Mouse (Mus musculus): Measurements from ENCODE around the gene Tet3.

Gene Tet3

GRCm38 (mm10) chr6:83459034-83459644 is at the start of gene Tet3:
TSS of gene Tet3 (minus strand) at chr6:83459084.
- DNase-seq: no peak

DNA sequence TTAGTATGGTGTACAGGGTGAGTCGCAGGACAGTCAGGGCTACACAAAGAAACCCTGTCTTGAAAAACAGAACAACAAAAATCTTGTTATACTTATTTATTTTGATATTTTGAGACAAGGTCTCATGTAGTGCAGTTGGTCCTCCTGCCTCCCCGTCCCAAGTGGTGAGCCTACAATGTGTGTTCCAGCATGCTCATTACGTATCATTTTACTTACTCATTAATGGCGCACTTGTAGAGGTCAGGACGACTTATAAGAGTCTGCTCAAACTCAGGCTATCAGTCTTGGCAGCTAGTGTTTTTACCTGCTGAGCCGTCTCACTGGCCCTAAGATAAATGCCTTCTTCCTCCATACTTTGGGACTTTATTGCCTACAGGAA is 48.3 kb upstream of the Tet3 start:
- DNase-seq: no peak

DNA sequence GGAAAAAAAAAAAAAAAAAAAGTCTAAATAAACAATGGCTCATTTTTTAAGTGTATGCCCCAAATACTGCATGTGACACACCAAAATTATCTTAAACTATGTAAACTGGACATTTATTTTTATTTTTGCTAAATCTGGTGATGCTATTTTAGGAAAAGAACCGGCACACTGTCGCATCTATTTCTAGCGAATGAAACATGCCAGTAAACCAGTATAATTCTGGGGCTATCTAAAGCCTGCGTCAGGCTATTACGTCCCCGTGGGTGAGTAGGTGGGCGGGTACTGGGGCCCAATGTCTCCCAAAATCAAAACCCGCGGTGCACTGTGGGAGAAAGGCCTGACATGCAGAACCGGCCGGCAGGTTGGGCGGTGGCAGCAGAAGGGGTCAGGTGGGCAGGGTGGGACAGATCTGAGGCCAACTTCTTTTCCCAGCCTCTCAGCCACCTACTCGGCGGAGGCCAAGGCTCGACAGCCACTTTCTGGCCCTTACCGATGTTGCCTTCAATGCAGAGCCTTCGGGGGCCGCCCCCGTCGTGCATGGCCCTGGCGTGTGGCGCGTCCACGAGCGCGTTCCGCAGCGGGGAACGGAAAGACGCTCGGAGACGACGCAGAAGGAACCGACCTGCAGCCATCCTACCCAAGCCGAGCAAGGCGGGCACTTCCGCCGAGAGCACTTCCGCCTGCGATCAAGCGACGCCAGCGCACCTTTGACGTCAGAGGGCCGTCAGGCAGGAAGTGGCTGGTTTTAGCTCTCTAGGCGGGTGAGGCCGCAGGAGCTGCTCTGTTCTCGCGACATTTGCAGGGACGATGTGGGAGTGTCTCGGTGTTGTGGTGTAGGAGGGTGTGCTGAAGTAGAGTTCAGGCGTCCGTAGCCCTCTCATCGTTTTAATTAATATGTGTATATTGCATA is 47.6 kb upstream of the Tet3 start, which contains the start of gene Dguok:
TSS of gene Dguok (minus strand) at position 712 of the 910 bp plus-strand sequence.
- peak; percentile 97 for DNase-seq

GRCm38 (mm10) chr6:83505554-83505953 is 46.7 kb upstream of the Tet3 start:
- DNase-seq: no peak

DNA sequence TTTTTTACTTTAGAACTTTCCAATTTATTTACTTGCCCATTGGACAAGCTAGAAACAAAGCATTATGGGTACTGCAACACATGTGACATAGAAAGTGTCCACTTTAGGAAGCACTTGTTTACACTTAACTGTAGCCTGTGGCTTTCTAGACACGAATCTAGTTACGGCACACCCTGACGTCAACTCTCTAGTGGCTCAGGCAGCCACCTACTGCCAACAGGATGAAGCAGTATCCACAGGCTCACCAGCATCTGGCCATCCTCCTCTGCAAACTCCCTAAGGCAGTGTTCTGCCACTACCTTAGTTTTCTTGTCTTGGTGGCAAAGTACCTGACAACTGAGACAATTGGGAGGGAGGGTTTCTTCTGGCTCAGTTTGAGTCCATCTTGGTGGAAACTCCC is 44.5 kb upstream of the Tet3 start:
- no peak for DNase-seq

DNA sequence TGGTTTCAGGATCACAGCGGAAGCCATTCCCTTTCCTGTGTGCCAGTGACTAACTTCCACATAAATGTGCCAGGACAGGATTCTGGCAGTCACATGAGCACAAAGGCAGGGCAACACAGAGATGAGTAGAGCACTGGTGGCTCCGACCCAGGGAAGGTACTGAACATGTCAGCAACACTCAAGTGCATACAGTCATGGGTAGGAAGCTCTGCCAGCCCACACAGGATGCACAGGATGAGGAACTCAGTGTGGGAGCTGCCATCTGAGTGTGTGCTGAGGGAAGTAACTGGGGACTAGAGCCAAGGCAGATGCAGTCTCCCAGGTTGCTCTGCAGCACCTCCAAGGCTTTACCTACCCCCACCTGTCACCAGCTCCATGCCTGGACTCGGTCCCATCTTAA is 43.8 kb upstream of the Tet3 start:
- no peak for DNase-seq

DNA sequence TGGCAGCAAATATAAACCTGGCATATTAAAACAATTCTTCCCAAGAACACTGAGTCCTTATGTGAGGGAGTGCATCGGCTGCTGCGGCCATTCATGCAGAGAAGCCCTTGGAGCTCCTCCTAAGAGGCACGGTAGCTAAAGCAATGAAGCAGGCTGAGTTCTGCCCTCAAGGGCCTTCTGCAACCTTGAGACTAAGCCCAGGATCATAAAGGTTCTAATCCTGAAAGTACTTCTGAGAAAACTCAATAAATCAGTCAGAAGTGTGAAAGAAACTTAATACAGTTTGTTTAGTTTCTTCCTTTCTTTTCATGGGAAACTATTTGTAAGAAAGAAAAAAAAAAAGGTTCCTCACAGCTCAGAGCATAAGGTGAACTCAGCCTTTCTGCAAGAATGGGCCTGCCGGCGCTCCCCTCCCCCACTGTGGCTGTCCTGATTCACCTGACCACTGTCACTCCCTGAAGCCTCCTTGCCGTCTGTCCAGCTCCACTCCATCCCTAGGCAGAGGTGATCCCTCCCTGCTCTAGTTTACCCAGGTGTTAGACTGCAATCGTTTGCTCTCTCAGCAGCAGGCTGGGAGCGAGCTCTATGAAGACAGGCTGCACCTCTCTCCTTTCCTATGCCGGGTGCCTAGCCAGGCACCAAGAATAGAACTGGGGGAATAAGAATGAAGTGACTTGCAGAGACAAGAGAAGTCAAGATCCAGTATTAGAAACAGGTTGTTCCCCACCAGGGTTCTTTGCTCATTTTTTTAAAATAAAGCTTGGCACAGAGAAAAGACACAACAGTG is 42.8 kb upstream of the Tet3 start:
- DNase-seq: no peak

GRCm38 (mm10) chr6:83500462-83500861 is 41.6 kb upstream of the Tet3 start:
- DNase-seq: peak; percentile 66 to 70

GRCm38 (mm10) chr6:83499078-83499477 is 40.2 kb upstream of the Tet3 start:
- DNase-seq: no peak

- no peak for DNase-seq
Measured at GRCm38 (mm10) chr6:83496753-83497710, 38.1 kb upstream of the Tet3 start.

DNA sequence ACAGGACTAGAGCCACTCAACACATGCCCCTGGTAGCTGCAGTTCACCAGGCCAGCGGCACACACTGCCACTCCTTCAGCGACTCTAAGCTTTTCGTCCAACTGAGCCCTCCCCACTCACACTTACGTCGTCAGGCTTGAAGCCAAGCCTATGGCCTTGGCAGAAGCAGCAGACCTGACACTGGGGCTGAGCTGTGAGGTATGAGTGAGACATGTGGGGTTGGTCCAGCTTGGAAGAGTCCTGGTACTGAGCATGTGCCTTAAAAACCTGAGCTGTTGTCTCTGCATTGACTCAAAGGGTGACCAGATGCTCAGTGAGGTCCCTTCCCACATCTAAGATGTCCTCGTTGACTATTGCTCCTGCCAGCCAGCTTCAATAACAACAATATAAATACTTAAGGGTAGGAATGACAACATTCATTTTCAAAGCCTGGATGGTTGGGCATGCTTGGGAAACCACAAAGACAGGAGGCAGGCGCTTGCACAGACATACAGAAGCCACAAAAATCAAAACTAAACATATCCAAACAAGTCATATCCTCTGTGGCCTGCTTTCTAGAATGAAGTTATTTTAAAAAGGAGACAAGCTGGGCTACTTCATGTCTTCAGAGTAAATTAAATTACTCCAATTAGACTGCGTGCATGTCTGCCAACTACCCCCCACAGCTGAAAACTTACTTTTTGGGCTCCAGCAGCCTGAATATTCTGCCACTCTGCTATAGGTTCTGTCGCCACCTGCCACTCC is 37.3 kb upstream of the Tet3 start:
- no peak for DNase-seq

DNA sequence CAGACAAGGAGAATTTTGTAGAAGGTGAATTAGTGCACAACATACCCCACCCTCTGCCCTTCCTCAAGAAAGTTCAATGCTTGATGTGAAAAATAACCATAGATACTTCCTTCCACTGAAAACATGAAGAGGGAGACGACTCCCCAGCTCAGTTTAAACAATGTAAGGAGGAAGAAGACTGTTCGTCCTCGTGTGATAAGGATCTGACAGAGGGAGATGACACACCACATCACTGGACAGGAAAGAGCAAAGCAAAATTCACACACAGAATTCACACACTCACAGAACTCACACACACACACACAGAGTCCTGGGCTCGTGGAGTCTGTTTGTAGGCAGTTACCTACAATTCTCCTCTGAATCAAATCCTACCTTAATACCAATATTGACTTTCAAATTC is 31.7 kb upstream of the Tet3 start:
- no peak for DNase-seq

GRCm38 (mm10) chr6:83488200-83488599 is 29.3 kb upstream of the Tet3 start:
- DNase-seq: no peak

GRCm38 (mm10) chr6:83487298-83487697 is 28.4 kb upstream of the Tet3 start:
- no peak for DNase-seq

GRCm38 (mm10) chr6:83485854-83486253 is 27.0 kb upstream of the Tet3 start:
- no peak for DNase-seq

- no peak for DNase-seq
Measured at GRCm38 (mm10) chr6:83483776-83484175, 24.9 kb upstream of the Tet3 start.

DNA sequence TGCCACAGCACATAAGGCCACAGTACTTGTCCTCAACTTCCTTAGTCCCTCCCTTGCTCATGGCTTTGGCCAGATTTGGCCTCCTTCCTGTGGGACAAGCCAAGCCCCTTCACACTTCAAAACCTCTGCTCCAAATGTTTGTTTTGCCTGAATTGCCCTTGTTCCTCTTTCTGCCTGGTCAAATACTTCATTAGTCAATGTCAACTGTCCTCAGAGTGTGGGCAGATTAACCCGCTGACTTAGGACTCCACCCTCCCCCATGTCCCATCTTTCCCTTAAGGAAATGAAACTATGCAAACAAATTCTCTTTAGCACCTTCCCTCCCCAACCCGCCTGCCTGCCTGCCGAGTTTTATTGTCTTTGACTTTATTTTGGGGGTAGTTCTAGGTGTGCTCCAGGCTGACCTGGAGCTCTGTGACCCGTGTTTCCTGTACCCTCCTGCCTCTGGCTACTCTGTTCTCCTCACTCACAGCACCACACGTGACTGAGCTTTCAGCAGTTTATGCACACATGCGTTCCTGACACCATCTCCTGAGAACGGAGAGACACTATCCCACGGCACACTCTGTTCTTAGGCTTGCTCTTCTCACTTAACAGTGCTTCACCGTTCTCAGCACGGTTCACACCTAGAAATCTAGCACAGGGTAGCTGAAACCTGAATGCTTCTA is 23.7 kb upstream of the Tet3 start:
- DNase-seq: peak; percentile 52 to 62

- peak; percentile 49 to 52 for DNase-seq
Measured at GRCm38 (mm10) chr6:83480019-83480655, 21.3 kb upstream of the Tet3 start.

DNA sequence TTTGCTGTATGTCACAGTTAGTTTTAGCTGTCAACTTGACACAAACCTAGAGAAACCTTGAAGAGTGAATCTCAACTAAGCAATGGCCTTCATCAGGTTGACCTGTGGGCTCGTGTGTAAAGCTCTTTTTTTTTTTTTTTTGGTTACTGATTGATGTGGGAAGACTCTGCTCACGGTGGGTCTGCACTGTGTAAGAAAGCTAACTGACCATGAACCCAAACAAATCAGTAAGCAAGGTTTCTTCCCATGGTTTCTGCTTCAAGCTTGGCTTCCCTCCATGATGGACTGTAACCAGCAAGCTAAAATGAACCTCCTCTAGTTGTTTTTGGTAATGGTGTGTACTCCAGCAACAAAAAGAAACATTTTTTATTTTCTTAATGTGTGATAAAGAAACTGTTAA is 20.3 kb upstream of the Tet3 start:
- no peak for DNase-seq

DNA sequence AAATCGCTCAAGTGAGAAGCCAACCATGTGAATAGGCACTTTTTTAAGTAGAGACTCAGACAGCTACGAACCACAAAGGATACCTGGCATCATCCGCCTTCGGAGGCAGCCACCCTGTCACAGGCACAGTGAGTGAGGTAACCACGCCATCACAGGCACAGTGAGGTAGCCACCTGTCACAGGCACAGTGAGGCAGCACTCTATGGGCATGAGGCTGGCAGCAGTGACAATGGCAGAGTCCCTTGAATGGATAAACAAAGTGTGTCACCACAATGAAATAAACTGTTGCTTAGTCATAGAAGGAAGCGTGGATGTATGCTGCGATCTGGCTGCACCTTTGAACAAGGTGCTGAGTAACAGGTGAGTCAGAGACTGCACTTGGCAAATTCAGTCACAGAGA is 19.7 kb upstream of the Tet3 start:
- DNase-seq: peak; percentile 40 to 53

Data from B cell, adult 2 months (primary cell).